Mouse (Mus musculus): ENCODE results near the gene Slc22a1. TPM values are rescaled to one million over a fixed set of nuclear protein-coding genes. Genes with fewer than 3 reads are reported as not detected.

Gene Slc22a1
- polyA plus RNA-seq, 1 experiment = not detected

GRCm38 (mm10) chr17:12708398-12708797 is 32.8 kb upstream of the Slc22a1 start:
- TF ChIP-seq E2F4 (IDR thresholded peaks at IDR 0.05; ENCODE audit: insufficient read depth) (no peak), MYOG (IDR thresholded peaks at IDR 0.05; ENCODE audit: control insufficient read depth in 1 of 3, insufficient read depth in 1 of 3, insufficient read length in 2 of 3, low read depth in 2 of 3) (no peak), SRF (IDR thresholded peaks at IDR 0.05; ENCODE audit: control insufficient read depth, insufficient read length, low read depth) (no peak), USF1 (IDR thresholded peaks at IDR 0.05; ENCODE audit: low read depth) (no peak), TCF3 (IDR thresholded peaks at IDR 0.05; ENCODE audit: insufficient read length, low read depth) (no peak), MYOD1 (IDR thresholded peaks at IDR 0.05; ENCODE audit: control insufficient read depth in 1 of 3, insufficient read length in 2 of 3, low read depth in 2 of 3) (no peak), REST (IDR thresholded peaks at IDR 0.05; ENCODE audit: insufficient read depth, insufficient read length) (no peak), TCF12 (IDR thresholded peaks at IDR 0.05; ENCODE audit: insufficient read depth, poor library complexity, severe bottlenecking) (no peak), MAX (IDR thresholded peaks at IDR 0.05; ENCODE audit: low read depth) (no peak), POLR2A (IDR thresholded peaks at IDR 0.05; ENCODE audit: insufficient read length, low read depth) (no peak), POLR2AphosphoS2 (IDR thresholded peaks at IDR 0.05; ENCODE audit: insufficient read length, low read depth) (no peak), CEBPB (IDR thresholded peaks at IDR 0.05; ENCODE audit: insufficient read depth, poor library complexity, severe bottlenecking) (no peak)
- Histone ChIP-seq H3K36me3 (ENCODE audit: control insufficient read depth, insufficient read depth) (no peaks in the 10 kb centered on the region), H3K4me2 (ENCODE audit: low read depth) (no peak overlapping the region), H3K79me2 (ENCODE audit: control insufficient read depth, insufficient read depth) (no peaks in the 10 kb centered on the region), H3K27me3 (ENCODE audit: control insufficient read depth, insufficient read depth, insufficient read length) (no peaks in the 10 kb centered on the region), H3K4me3 (no peak overlapping the region), H3ac (ENCODE audit: control insufficient read depth, insufficient read length) (no peak overlapping the region)

DNA sequence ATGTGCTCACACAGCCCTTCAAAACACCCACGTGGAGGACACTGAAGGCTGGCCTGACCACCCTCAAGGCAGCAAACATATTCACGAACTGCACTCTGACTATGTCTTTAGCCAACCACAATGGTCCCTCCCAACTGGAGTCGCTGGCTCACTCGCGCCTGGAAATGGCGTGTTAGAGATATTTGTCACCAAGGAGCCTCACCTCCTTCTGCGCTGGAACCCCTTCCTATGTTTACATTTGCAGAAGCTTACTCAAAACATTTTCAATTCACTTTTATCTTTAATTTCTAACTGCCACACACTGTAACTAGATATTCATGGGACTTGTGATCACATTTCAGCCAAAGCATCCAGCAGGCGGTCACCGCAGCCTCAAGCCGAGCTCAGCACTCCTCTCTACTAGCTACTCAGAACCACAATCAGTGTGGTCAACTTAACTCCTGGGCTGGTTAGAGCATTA is 31.0 kb upstream of the Slc22a1 start:
- Histone ChIP-seq H3ac (ENCODE audit: control insufficient read depth, insufficient read length) (no peak overlapping the region), H3K79me2 (ENCODE audit: control insufficient read depth, insufficient read depth) (no peaks in the 10 kb centered on the region), H3K36me3 (ENCODE audit: control insufficient read depth, insufficient read depth) (no peaks in the 10 kb centered on the region), H3K4me3 (no peak overlapping the region), H3K4me2 (ENCODE audit: low read depth) (no peak overlapping the region), H3K27me3 (ENCODE audit: control insufficient read depth, insufficient read depth, insufficient read length) (no peaks in the 10 kb centered on the region)
- TF ChIP-seq TCF12 (IDR thresholded peaks at IDR 0.05; ENCODE audit: insufficient read depth, poor library complexity, severe bottlenecking) = no peak
- TF ChIP-seq MYOG (IDR thresholded peaks at IDR 0.05; ENCODE audit: control insufficient read depth in 1 of 3, insufficient read depth in 1 of 3, insufficient read length in 2 of 3, low read depth in 2 of 3) = no peak
- TF ChIP-seq SRF (IDR thresholded peaks at IDR 0.05; ENCODE audit: control insufficient read depth, insufficient read length, low read depth) = no peak
- TF ChIP-seq TCF3 (IDR thresholded peaks at IDR 0.05; ENCODE audit: insufficient read length, low read depth) = no peak
- no peak for TF ChIP-seq CEBPB (IDR thresholded peaks at IDR 0.05; ENCODE audit: insufficient read depth, poor library complexity, severe bottlenecking)
- no peak for TF ChIP-seq MAX (IDR thresholded peaks at IDR 0.05; ENCODE audit: low read depth)
- no peak for TF ChIP-seq USF1 (IDR thresholded peaks at IDR 0.05; ENCODE audit: low read depth)

GRCm38 (mm10) chr17:12702901-12703300 is 27.3 kb upstream of the Slc22a1 start:
- Histone ChIP-seq H3K4me3 (no peak overlapping the region), H3ac (ENCODE audit: control insufficient read depth, insufficient read length) (no peak overlapping the region), H3K4me2 (ENCODE audit: low read depth) (no peak overlapping the region), H3K36me3 (ENCODE audit: control insufficient read depth, insufficient read depth) (no peaks in the 10 kb centered on the region), H3K79me2 (ENCODE audit: control insufficient read depth, insufficient read depth) (no peaks in the 10 kb centered on the region), H3K27me3 (ENCODE audit: control insufficient read depth, insufficient read depth, insufficient read length) (peaks cover 4% of the 10 kb centered on the region)
- TF ChIP-seq REST (IDR thresholded peaks at IDR 0.05; ENCODE audit: insufficient read depth, insufficient read length) = no peak

GRCm38 (mm10) chr17:12700373-12700772 is 24.7 kb upstream of the Slc22a1 start:
- peaks cover 4% of the 10 kb centered on the region for H3K27me3 ChIP-seq (ENCODE audit: control insufficient read depth, insufficient read depth, insufficient read length)
- H3K4me2 ChIP-seq (ENCODE audit: low read depth) = no peak overlapping the region
- no peak overlapping the region for H3K4me3 ChIP-seq
- H3K36me3 ChIP-seq (ENCODE audit: control insufficient read depth, insufficient read depth) = no peaks in the 10 kb centered on the region
- H3ac ChIP-seq (ENCODE audit: control insufficient read depth, insufficient read length) = no peak overlapping the region
- no peaks in the 10 kb centered on the region for H3K79me2 ChIP-seq (ENCODE audit: control insufficient read depth, insufficient read depth)
- no peak for TF ChIP-seq POLR2A (IDR thresholded peaks at IDR 0.05; ENCODE audit: insufficient read length, low read depth)
- TF ChIP-seq MAX (IDR thresholded peaks at IDR 0.05; ENCODE audit: low read depth) = no peak
- TF ChIP-seq TCF3 (IDR thresholded peaks at IDR 0.05; ENCODE audit: insufficient read length, low read depth) = no peak
- TF ChIP-seq CEBPB (IDR thresholded peaks at IDR 0.05; ENCODE audit: insufficient read depth, poor library complexity, severe bottlenecking) = no peak
- TF ChIP-seq E2F4 (IDR thresholded peaks at IDR 0.05; ENCODE audit: insufficient read depth) = no peak
- no peak for TF ChIP-seq POLR2AphosphoS2 (IDR thresholded peaks at IDR 0.05; ENCODE audit: insufficient read length, low read depth)
- TF ChIP-seq TCF12 (IDR thresholded peaks at IDR 0.05; ENCODE audit: insufficient read depth, poor library complexity, severe bottlenecking) = no peak
- TF ChIP-seq SRF (IDR thresholded peaks at IDR 0.05; ENCODE audit: control insufficient read depth, insufficient read length, low read depth) = no peak
- TF ChIP-seq MYOD1 (IDR thresholded peaks at IDR 0.05; ENCODE audit: control insufficient read depth in 1 of 3, insufficient read length in 2 of 3, low read depth in 2 of 3) = no peak
- no peak for TF ChIP-seq REST (IDR thresholded peaks at IDR 0.05; ENCODE audit: insufficient read depth, insufficient read length)
- TF ChIP-seq USF1 (IDR thresholded peaks at IDR 0.05; ENCODE audit: low read depth) = no peak
- TF ChIP-seq MYOG (IDR thresholded peaks at IDR 0.05; ENCODE audit: control insufficient read depth in 1 of 3, insufficient read depth in 1 of 3, insufficient read length in 2 of 3, low read depth in 2 of 3) = no peak

DNA sequence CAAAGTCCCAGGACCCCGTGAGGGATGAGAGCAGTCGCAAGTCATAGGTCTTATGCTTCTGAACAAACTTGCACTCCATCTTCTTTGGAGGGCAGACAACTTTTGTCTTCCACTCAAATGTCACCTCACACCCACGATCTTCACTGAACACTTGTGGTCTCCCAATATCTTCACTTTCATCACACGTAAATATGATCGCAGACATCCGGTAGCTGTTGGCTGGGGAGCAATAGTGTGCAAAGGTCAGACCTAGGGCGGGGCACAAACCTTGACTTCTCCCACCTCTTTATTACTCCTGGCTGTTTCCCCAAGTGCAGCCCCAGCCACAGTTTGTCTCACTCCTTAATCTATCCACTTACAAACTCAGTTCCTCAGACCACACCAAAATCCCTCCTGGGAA is 16.3 kb upstream of the Slc22a1 start:
- Histone ChIP-seq H3K4me2 (ENCODE audit: low read depth) (no peak overlapping the region), H3ac (ENCODE audit: control insufficient read depth, insufficient read length) (no peak overlapping the region)
- TF ChIP-seq SRF (IDR thresholded peaks at IDR 0.05; ENCODE audit: control insufficient read depth, insufficient read length, low read depth) (no peak), MYOD1 (IDR thresholded peaks at IDR 0.05; ENCODE audit: control insufficient read depth in 1 of 3, insufficient read length in 2 of 3, low read depth in 2 of 3) (no peak)

More for the DNA sequence above, 16.3 kb upstream of the Slc22a1 start:
- Histone ChIP-seq H3K36me3 (ENCODE audit: control insufficient read depth, insufficient read depth) (peaks cover 5% of the 10 kb centered on the region), H3K27me3 (ENCODE audit: control insufficient read depth, insufficient read depth, insufficient read length) (no peaks in the 10 kb centered on the region), H3K4me3 (no peak overlapping the region), H3K79me2 (ENCODE audit: control insufficient read depth, insufficient read depth) (no peaks in the 10 kb centered on the region)
